Mouse (Mus musculus): ENCODE data around the gene Gm3033. TPM values are rescaled to one million over a fixed set of nuclear protein-coding genes. Genes with fewer than 3 reads are reported as not detected.
"Not testable (repeated sequence)": the region's sequence is repeated elsewhere in the genome, so short reads cannot be mapped to it uniquely, and the experiment has no call there.

Gene Gm3033
- polyA plus RNA-seq (2012; rRNA removed) (0.02 TPM in 1 of 2 replicates, not detected in the other), polyA plus RNA-seq (2014; fragmentation: Nextera tagmentation; extraction: Ambion mirVana) (0.19 TPM in 1 of 2 replicates, not detected in the other)

- H3K4me3 ChIP-seq (ENCODE audit: insufficient read depth in 1 of 2, low read depth in 2 of 2, low read length in 2 of 2); H3K27me3 ChIP-seq (ENCODE audit: control insufficient read depth, insufficient read depth, low read length); DNase-seq (ENCODE audit: low read depth in 3 of 3, low spot score in 3 of 3); H3K9me3 ChIP-seq (ENCODE audit: control insufficient read depth, low read length); ATAC-seq (ENCODE audit: insufficient read depth); H3K27ac ChIP-seq; H3K9ac ChIP-seq (replicated peaks); H3K4me1 ChIP-seq (replicated peaks; ENCODE audit: control insufficient read depth in 2 of 2, insufficient read depth in 2 of 2, low read length in 1 of 2); H3K4me2 ChIP-seq (ENCODE audit: low read depth); H3K36me3 ChIP-seq (replicated peaks; ENCODE audit: control insufficient read depth, insufficient read depth, low read depth): not testable (repeated sequence)
- no CpG with 5 or more reads among the region's 2 CpGs for WGBS (ENCODE audit: insufficient replicate concordance)
These were observed at the start of gene Gm3033 for GRCm38 (mm10) chr14:3845945-3846344. Gene Gm3033 (plus strand): TSS chr14:3846245.

DNA sequence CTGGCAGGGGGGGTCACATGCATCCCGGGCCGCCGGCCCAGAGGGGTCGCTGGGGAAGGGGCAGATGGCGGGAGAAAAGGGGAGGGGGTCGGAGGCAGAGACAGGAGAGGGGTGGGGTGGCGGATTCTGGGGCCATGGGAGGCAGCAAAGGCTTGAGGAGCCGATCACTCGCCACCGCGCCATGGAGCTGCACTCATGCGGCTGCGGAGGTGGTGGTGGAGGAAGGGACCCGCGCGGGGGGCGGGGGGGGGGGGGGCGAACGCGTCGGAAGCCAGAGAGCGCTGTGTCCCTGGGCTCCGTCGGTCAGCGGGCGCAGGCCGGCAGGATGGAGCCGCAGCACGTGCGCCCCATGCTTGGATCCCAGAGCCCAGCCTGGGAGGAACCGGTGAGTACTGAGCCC, 36.3 kb upstream of the Gm3033 start, which contains the start of gene Gm3002:
Gene Gm3002, plus strand, starts transcription at position 301 of the 400 bp plus-strand sequence.
- not testable (repeated sequence) for H3K9me3 ChIP-seq (ENCODE audit: control insufficient read depth, low read length); H3K4me1 ChIP-seq (replicated peaks; ENCODE audit: control insufficient read depth in 2 of 2, insufficient read depth in 2 of 2, low read length in 1 of 2); H3K36me3 ChIP-seq (replicated peaks; ENCODE audit: control insufficient read depth, insufficient read depth, low read depth); DNase-seq (ENCODE audit: low read depth in 3 of 3, low spot score in 3 of 3); ATAC-seq (ENCODE audit: insufficient read depth); H3K27ac ChIP-seq; H3K27me3 ChIP-seq (ENCODE audit: control insufficient read depth, insufficient read depth, low read length); H3K4me3 ChIP-seq (ENCODE audit: insufficient read depth in 1 of 2, low read depth in 2 of 2, low read length in 2 of 2); H3K4me2 ChIP-seq (ENCODE audit: low read depth); H3K9ac ChIP-seq (replicated peaks)
- WGBS (ENCODE audit: insufficient replicate concordance): no CpG with 5 or more reads among the region's 31 CpGs

DNA sequence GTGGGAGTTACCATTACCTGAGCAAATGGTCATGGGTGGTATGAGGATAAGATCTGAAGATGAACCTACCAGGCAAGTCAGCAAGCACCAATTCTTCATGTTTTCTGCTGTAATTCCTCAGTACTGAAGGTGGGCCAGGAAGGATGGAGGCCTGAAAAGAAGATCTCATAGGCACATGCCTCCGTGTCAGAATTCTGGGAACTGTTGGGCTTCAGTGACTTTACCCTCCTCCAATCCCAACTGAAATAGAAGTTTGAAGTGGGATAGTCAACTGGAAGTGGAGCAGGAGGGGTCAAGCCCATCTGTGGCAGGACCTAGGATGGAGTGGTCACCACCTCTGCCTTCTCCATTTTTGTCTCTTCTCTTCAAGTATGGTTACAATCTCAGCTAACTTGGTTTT, 37.8 kb downstream of the Gm3033 start, which contains the start of gene Gm2916:
Gene Gm2916, plus strand, starts transcription at position 301 of the 400 bp plus-strand sequence.
- not testable (repeated sequence) for H3K27ac ChIP-seq; H3K36me3 ChIP-seq (replicated peaks; ENCODE audit: control insufficient read depth, insufficient read depth, low read depth); H3K4me3 ChIP-seq (ENCODE audit: insufficient read depth in 1 of 2, low read depth in 2 of 2, low read length in 2 of 2)

More for the DNA sequence above, 37.8 kb downstream of the Gm3033 start, which contains the start of gene Gm2916:
- H3K27me3 ChIP-seq (ENCODE audit: control insufficient read depth, insufficient read depth, low read length); H3K4me2 ChIP-seq (ENCODE audit: low read depth); DNase-seq (ENCODE audit: low read depth in 3 of 3, low spot score in 3 of 3); H3K9me3 ChIP-seq (ENCODE audit: control insufficient read depth, low read length); ATAC-seq (ENCODE audit: insufficient read depth); H3K4me1 ChIP-seq (replicated peaks; ENCODE audit: control insufficient read depth in 2 of 2, insufficient read depth in 2 of 2, low read length in 1 of 2); H3K9ac ChIP-seq (replicated peaks): not testable (repeated sequence)
- WGBS (ENCODE audit: insufficient replicate concordance): no CpG with 5 or more reads among the region's 1 CpGs

Other genes starting within 250 kb of the Gm3033 start
- not detected in 2 replicates for gene Gm3012, start 211.7 kb upstream of the Gm3033 start, polyA plus RNA-seq (2012; rRNA removed)
- not detected in 2 replicates for gene Gm3012, start 211.7 kb upstream of the Gm3033 start, polyA plus RNA-seq (2014; fragmentation: Nextera tagmentation; extraction: Ambion mirVana)
- gene Gm3020, start 194.2 kb upstream of the Gm3033 start, polyA plus RNA-seq (2012; rRNA removed): not detected in 2 replicates
- gene Gm3020, start 194.2 kb upstream of the Gm3033 start, polyA plus RNA-seq (2014; fragmentation: Nextera tagmentation; extraction: Ambion mirVana): not detected in 2 replicates
- gene Gm3043, start 157.5 kb upstream of the Gm3033 start, polyA plus RNA-seq (2012; rRNA removed): not detected in 2 replicates
- not detected in 2 replicates for gene Gm3043, start 157.5 kb upstream of the Gm3033 start, polyA plus RNA-seq (2014; fragmentation: Nextera tagmentation; extraction: Ambion mirVana)
- not detected in 2 replicates for gene Gm3002, start 36.2 kb upstream of the Gm3033 start, polyA plus RNA-seq (2012; rRNA removed)
- not detected in 2 replicates for gene Gm3002, start 36.2 kb upstream of the Gm3033 start, polyA plus RNA-seq (2014; fragmentation: Nextera tagmentation; extraction: Ambion mirVana)
- gene Gm2916, start 37.9 kb downstream of the Gm3033 start, polyA plus RNA-seq (2012; rRNA removed): not detected in 2 replicates
- not detected in 2 replicates for gene Gm2916, start 37.9 kb downstream of the Gm3033 start, polyA plus RNA-seq (2014; fragmentation: Nextera tagmentation; extraction: Ambion mirVana)
- gene Gm3029, start 85.5 kb downstream of the Gm3033 start, polyA plus RNA-seq (2012; rRNA removed): not detected in 2 replicates
- gene Gm3029, start 85.5 kb downstream of the Gm3033 start, polyA plus RNA-seq (2014; fragmentation: Nextera tagmentation; extraction: Ambion mirVana): not detected in 2 replicates
- gene Gm3095, start 117.3 kb downstream of the Gm3033 start, polyA plus RNA-seq (2012; rRNA removed): 0.03 TPM in 1 of 2 replicates, not detected in the other
- gene Gm3095, start 117.3 kb downstream of the Gm3033 start, polyA plus RNA-seq (2014; fragmentation: Nextera tagmentation; extraction: Ambion mirVana): not detected in 2 replicates
- gene Gm3099, start 152.1 kb downstream of the Gm3033 start, polyA plus RNA-seq (2012; rRNA removed): not detected in 2 replicates
- gene Gm3099, start 152.1 kb downstream of the Gm3033 start, polyA plus RNA-seq (2014; fragmentation: Nextera tagmentation; extraction: Ambion mirVana): not detected in 2 replicates
- gene Gm5796, start 177.7 kb downstream of the Gm3033 start, polyA plus RNA-seq (2012; rRNA removed): not detected in 2 replicates
- not detected in 2 replicates for gene Gm5796, start 177.7 kb downstream of the Gm3033 start, polyA plus RNA-seq (2014; fragmentation: Nextera tagmentation; extraction: Ambion mirVana)
- gene Gm3115, start 237.9 kb downstream of the Gm3033 start, polyA plus RNA-seq (2012; rRNA removed): not detected in 2 replicates
- gene Gm3115, start 237.9 kb downstream of the Gm3033 start, polyA plus RNA-seq (2014; fragmentation: Nextera tagmentation; extraction: Ambion mirVana): not detected in 2 replicates

Data from liver, embryonic 14.5 days (tissue).